Mouse (Mus musculus): ENCODE data around the gene Rgl1. TPM values are rescaled to one million over a fixed set of nuclear protein-coding genes. Genes with fewer than 3 reads are reported as not detected.

The Rgl1 gene
- polyA plus RNA-seq, 1 experiment from 2014 or later, result 23.6 TPM

- H3K4me1 ChIP-seq (replicated peaks; ENCODE audit: control insufficient read depth, insufficient read depth, low read length), result peaks cover 6% of the 10 kb centered on the region
- WGBS, result 75% methylated on average over 11 of the region's 11 CpGs
- no peaks in the 10 kb centered on the region for H3K27me3 ChIP-seq (replicated peaks; ENCODE audit: control insufficient read depth, insufficient read depth, low read length)
- H3K9me3 ChIP-seq (ENCODE audit: control insufficient read depth, low read length), result no peaks in the 10 kb centered on the region
- H3K4me2 ChIP-seq (ENCODE audit: low read length), result no peak overlapping the region
- ATAC-seq, result no peak
- H3K9ac ChIP-seq (replicated peaks; ENCODE audit: low read depth, low read length), result no peak overlapping the region
- H3K36me3 ChIP-seq (ENCODE audit: control insufficient read depth, insufficient read depth), result no peaks in the 10 kb centered on the region
- H3K27ac ChIP-seq (ENCODE audit: low read length), result no peak overlapping the region
- no peak overlapping the region for H3K4me3 ChIP-seq (replicated peaks; ENCODE audit: low read length)
These were observed 83.6 kb downstream of the Rgl1 start for GRCm38 (mm10) chr1:152682368-152683194.

DNA sequence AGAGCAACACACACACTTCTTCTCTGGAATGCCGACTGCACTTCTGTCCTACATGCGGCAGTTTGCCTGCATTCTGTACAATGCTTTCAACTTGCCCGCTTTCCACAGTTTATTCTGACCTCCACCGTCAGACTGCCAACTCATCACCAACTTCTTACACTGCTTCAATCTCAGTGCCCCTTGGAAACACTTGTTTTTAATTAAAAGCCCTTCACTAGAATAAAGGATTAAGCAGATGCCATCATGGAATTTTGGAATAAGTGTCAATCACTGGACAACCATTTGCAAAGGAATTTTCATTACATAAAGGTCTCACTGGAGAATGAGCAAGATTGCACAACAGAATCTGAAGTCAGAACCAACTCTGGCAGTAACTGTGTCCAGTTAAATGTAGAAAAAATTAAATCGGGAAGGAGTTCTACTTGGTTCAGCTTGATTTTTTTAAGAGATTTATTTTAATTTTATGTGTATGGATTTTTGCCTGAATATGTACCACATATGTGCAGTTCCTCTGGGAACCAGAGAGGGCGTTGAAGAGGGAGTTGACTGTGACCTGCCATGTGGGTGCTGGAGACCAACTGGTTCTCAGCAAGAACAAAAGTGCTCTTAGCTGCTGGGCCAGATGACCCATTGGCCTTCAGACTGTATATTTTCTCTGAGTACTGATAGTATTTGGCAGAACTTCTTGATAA lies 84.3 kb downstream of the Rgl1 start:
- Histone ChIP-seq H3K4me3 (replicated peaks; ENCODE audit: low read length) (no peak overlapping the region), H3K4me1 (replicated peaks; ENCODE audit: control insufficient read depth, insufficient read depth, low read length) (no peaks in the 10 kb centered on the region), H3K36me3 (ENCODE audit: control insufficient read depth, insufficient read depth) (no peaks in the 10 kb centered on the region), H3K4me2 (ENCODE audit: low read length) (no peak overlapping the region), H3K9ac (replicated peaks; ENCODE audit: low read depth, low read length) (no peak overlapping the region), H3K27me3 (replicated peaks; ENCODE audit: control insufficient read depth, insufficient read depth, low read length) (no peaks in the 10 kb centered on the region), H3K27ac (ENCODE audit: low read length) (no peak overlapping the region), H3K9me3 (ENCODE audit: control insufficient read depth, low read length) (no peaks in the 10 kb centered on the region)
- no peak for ATAC-seq
- WGBS, result 66% methylated on average over 6 of the region's 6 CpGs

DNA sequence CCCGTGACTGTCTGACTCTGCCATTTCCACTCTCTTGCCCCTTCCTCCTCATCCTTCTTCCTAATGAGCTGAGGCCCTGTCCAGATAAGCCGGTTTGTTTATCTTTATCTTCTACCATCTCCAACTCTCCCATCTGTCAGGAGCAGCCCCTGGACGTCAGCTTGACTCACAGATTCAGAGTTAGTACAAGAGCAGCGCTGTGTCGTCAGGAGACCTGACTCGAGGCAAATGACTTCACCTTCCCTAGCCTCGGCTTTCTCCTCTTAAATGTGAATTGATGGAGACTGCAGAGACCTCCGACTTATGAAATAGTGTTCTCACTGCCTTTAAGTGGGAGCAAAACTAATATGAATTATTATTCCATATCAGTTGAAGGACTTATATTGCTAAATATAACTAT lies 85.0 kb downstream of the Rgl1 start:
- 81% methylated on average over 8 of the region's 8 CpGs for WGBS
- ATAC-seq, result no peak
- H3K4me2 ChIP-seq (ENCODE audit: low read length), result no peak overlapping the region
- H3K9me3 ChIP-seq (ENCODE audit: control insufficient read depth, low read length), result no peaks in the 10 kb centered on the region
- H3K27me3 ChIP-seq (replicated peaks; ENCODE audit: control insufficient read depth, insufficient read depth, low read length), result no peaks in the 10 kb centered on the region
- no peak overlapping the region for H3K4me3 ChIP-seq (replicated peaks; ENCODE audit: low read length)
- H3K36me3 ChIP-seq (ENCODE audit: control insufficient read depth, insufficient read depth), result no peaks in the 10 kb centered on the region
- no peaks in the 10 kb centered on the region for H3K4me1 ChIP-seq (replicated peaks; ENCODE audit: control insufficient read depth, insufficient read depth, low read length)
- no peak overlapping the region for H3K9ac ChIP-seq (replicated peaks; ENCODE audit: low read depth, low read length)
- H3K27ac ChIP-seq (ENCODE audit: low read length), result no peak overlapping the region

- H3K4me3 ChIP-seq (replicated peaks; ENCODE audit: low read length), result no peak overlapping the region
- ATAC-seq, result no peak
- no peak overlapping the region for H3K4me2 ChIP-seq (ENCODE audit: low read length)
- H3K36me3 ChIP-seq (ENCODE audit: control insufficient read depth, insufficient read depth), result no peaks in the 10 kb centered on the region
- H3K27me3 ChIP-seq (replicated peaks; ENCODE audit: control insufficient read depth, insufficient read depth, low read length), result no peaks in the 10 kb centered on the region
- no peaks in the 10 kb centered on the region for H3K4me1 ChIP-seq (replicated peaks; ENCODE audit: control insufficient read depth, insufficient read depth, low read length)
- 46% methylated on average over 5 of the region's 5 CpGs for WGBS
- no peak overlapping the region for H3K9ac ChIP-seq (replicated peaks; ENCODE audit: low read depth, low read length)
- H3K27ac ChIP-seq (ENCODE audit: low read length), result no peak overlapping the region
- no peaks in the 10 kb centered on the region for H3K9me3 ChIP-seq (ENCODE audit: control insufficient read depth, low read length)
These were observed 87.7 kb downstream of the Rgl1 start for GRCm38 (mm10) chr1:152678451-152678850.

GRCm38 (mm10) chr1:152677482-152678211 lies 88.5 kb downstream of the Rgl1 start:
- Histone ChIP-seq H3K4me1 (replicated peaks; ENCODE audit: control insufficient read depth, insufficient read depth, low read length) (no peaks in the 10 kb centered on the region), H3K9ac (replicated peaks; ENCODE audit: low read depth, low read length) (no peak overlapping the region), H3K27me3 (replicated peaks; ENCODE audit: control insufficient read depth, insufficient read depth, low read length) (no peaks in the 10 kb centered on the region), H3K4me3 (replicated peaks; ENCODE audit: low read length) (no peak overlapping the region), H3K27ac (ENCODE audit: low read length) (no peak overlapping the region), H3K36me3 (ENCODE audit: control insufficient read depth, insufficient read depth) (no peaks in the 10 kb centered on the region), H3K9me3 (ENCODE audit: control insufficient read depth, low read length) (no peaks in the 10 kb centered on the region), H3K4me2 (ENCODE audit: low read length) (no peak overlapping the region)
- ATAC-seq, result no peak
- WGBS, result 85% methylated on average over 12 of the region's 12 CpGs

- ATAC-seq, result no peak
- WGBS, result 54% methylated on average over 8 of the region's 8 CpGs
These were observed 96.5 kb downstream of the Rgl1 start for GRCm38 (mm10) chr1:152669446-152670180.

GRCm38 (mm10) chr1:152660436-152660835 lies 105.7 kb downstream of the Rgl1 start:
- Histone ChIP-seq H3K9ac (replicated peaks; ENCODE audit: low read depth, low read length) (no peak overlapping the region), H3K4me2 (ENCODE audit: low read length) (no peak overlapping the region), H3K36me3 (ENCODE audit: control insufficient read depth, insufficient read depth) (no peaks in the 10 kb centered on the region), H3K9me3 (ENCODE audit: control insufficient read depth, low read length) (no peaks in the 10 kb centered on the region), H3K27ac (ENCODE audit: low read length) (no peak overlapping the region), H3K27me3 (replicated peaks; ENCODE audit: control insufficient read depth, insufficient read depth, low read length) (no peaks in the 10 kb centered on the region), H3K4me3 (replicated peaks; ENCODE audit: low read length) (no peak overlapping the region), H3K4me1 (replicated peaks; ENCODE audit: control insufficient read depth, insufficient read depth, low read length) (no peaks in the 10 kb centered on the region)
- 91% methylated on average over 7 of the region's 7 CpGs for WGBS
- no peak for ATAC-seq

More at GRCm38 (mm10) chr1:152669446-152670180, 96.5 kb downstream of the Rgl1 start:
- no peaks in the 10 kb centered on the region for H3K27me3 ChIP-seq (replicated peaks; ENCODE audit: control insufficient read depth, insufficient read depth, low read length)
- no peaks in the 10 kb centered on the region for H3K4me1 ChIP-seq (replicated peaks; ENCODE audit: control insufficient read depth, insufficient read depth, low read length)
- no peaks in the 10 kb centered on the region for H3K36me3 ChIP-seq (ENCODE audit: control insufficient read depth, insufficient read depth)
- H3K4me3 ChIP-seq (replicated peaks; ENCODE audit: low read length), result no peak overlapping the region
- H3K9ac ChIP-seq (replicated peaks; ENCODE audit: low read depth, low read length), result no peak overlapping the region
- H3K4me2 ChIP-seq (ENCODE audit: low read length), result no peak overlapping the region
- no peaks in the 10 kb centered on the region for H3K9me3 ChIP-seq (ENCODE audit: control insufficient read depth, low read length)
- H3K27ac ChIP-seq (ENCODE audit: low read length), result no peak overlapping the region

DNA sequence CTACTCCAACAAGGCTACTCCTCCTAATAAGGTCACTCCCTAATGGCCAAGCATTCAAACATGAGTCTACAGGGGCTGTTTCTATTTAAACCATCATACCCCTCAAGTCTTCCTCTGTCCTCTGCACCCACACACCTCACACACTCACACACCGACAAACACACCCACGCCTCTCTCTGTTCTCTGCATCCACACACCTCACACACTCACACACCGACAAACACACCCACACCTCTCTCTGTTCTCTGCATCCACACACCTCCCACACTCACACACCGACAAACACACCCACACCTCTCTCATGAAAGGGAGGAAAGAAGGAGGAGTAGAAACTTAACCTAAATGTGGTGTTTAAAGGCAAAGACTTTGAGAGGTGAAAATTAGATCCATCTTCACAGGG lies 106.2 kb downstream of the Rgl1 start:
- Histone ChIP-seq H3K36me3 (ENCODE audit: control insufficient read depth, insufficient read depth) (no peaks in the 10 kb centered on the region), H3K4me3 (replicated peaks; ENCODE audit: low read length) (no peak overlapping the region), H3K4me1 (replicated peaks; ENCODE audit: control insufficient read depth, insufficient read depth, low read length) (no peaks in the 10 kb centered on the region), H3K4me2 (ENCODE audit: low read length) (no peak overlapping the region), H3K9ac (replicated peaks; ENCODE audit: low read depth, low read length) (no peak overlapping the region), H3K27me3 (replicated peaks; ENCODE audit: control insufficient read depth, insufficient read depth, low read length) (no peaks in the 10 kb centered on the region), H3K27ac (ENCODE audit: low read length) (no peak overlapping the region), H3K9me3 (ENCODE audit: control insufficient read depth, low read length) (no peaks in the 10 kb centered on the region)
- ATAC-seq, result no peak
- WGBS, result 96% methylated on average over 4 of the region's 4 CpGs

- 86% methylated on average over 6 of the region's 6 CpGs for WGBS
- H3K4me1 ChIP-seq (replicated peaks; ENCODE audit: control insufficient read depth, insufficient read depth, low read length), result no peaks in the 10 kb centered on the region
These were observed 109.5 kb downstream of the Rgl1 start for GRCm38 (mm10) chr1:152656601-152657000.

More at GRCm38 (mm10) chr1:152656601-152657000, 109.5 kb downstream of the Rgl1 start:
- Histone ChIP-seq H3K9me3 (ENCODE audit: control insufficient read depth, low read length) (no peaks in the 10 kb centered on the region), H3K36me3 (ENCODE audit: control insufficient read depth, insufficient read depth) (no peaks in the 10 kb centered on the region), H3K27me3 (replicated peaks; ENCODE audit: control insufficient read depth, insufficient read depth, low read length) (no peaks in the 10 kb centered on the region), H3K4me3 (replicated peaks; ENCODE audit: low read length) (no peak overlapping the region), H3K4me2 (ENCODE audit: low read length) (no peak overlapping the region), H3K9ac (replicated peaks; ENCODE audit: low read depth, low read length) (no peak overlapping the region), H3K27ac (ENCODE audit: low read length) (no peak overlapping the region)
- ATAC-seq, result no peak

Measured in forebrain, embryonic 16.5 days (tissue).